Mouse (Mus musculus): ENCODE data around the gene Nod2. TPM values are rescaled to one million over a fixed set of nuclear protein-coding genes. Genes with fewer than 3 reads are reported as not detected.

Gene Nod2
- polyA plus RNA-seq, 1 experiment from 2014 or later: 0.04 TPM

- no peak overlapping the region for H3K4me3 ChIP-seq (ENCODE audit: low read depth, low read length)
- H3K36me3 ChIP-seq (ENCODE audit: control insufficient read depth, insufficient read depth, low read length): no peaks in the 10 kb centered on the region
- DNase-seq (ENCODE audit: low spot score, missing footprints) (no peak), ATAC-seq (ENCODE audit: low FRiP score) (no peak)
- H3K27ac ChIP-seq (ENCODE audit: low read depth, low read length): no peak overlapping the region
- H3K4me2 ChIP-seq: no peak overlapping the region
- WGBS: 78% methylated on average over 1 of the region's 1 CpGs
- no peak overlapping the region for H3K9ac ChIP-seq (ENCODE audit: low read length)
- peaks cover 6% of the 10 kb centered on the region for H3K4me1 ChIP-seq (ENCODE audit: control insufficient read depth, insufficient read depth, low read length)
- no peaks in the 10 kb centered on the region for H3K9me3 ChIP-seq (ENCODE audit: control insufficient read depth, low read length)
- H3K27me3 ChIP-seq (ENCODE audit: control insufficient read depth, insufficient read depth, low read length): no peaks in the 10 kb centered on the region
Measured at GRCm38 (mm10) chr8:88666435-88666834, 19.3 kb downstream of the Nod2 start.

GRCm38 (mm10) chr8:88668400-88669086, 21.4 kb downstream of the Nod2 start:
- WGBS: 56% methylated on average over 11 of the region's 14 CpGs
- Histone ChIP-seq H3K36me3 (ENCODE audit: control insufficient read depth, insufficient read depth, low read length) (no peaks in the 10 kb centered on the region), H3K4me1 (ENCODE audit: control insufficient read depth, insufficient read depth, low read length) (peaks cover 6% of the 10 kb centered on the region), H3K27ac (ENCODE audit: low read depth, low read length) (0 out of 2 replicates have a peak overlapping the region, but pooled peaks have one; percentile 20), H3K9me3 (ENCODE audit: control insufficient read depth, low read length) (no peaks in the 10 kb centered on the region), H3K4me2 (no peak overlapping the region), H3K9ac (ENCODE audit: low read length) (no peak overlapping the region), H3K27me3 (ENCODE audit: control insufficient read depth, insufficient read depth, low read length) (no peaks in the 10 kb centered on the region), H3K4me3 (ENCODE audit: low read depth, low read length) (no peak overlapping the region)
- peak; percentile 86 for DNase-seq (ENCODE audit: low spot score, missing footprints)
- no peak for ATAC-seq (ENCODE audit: low FRiP score)

- Histone ChIP-seq H3K27me3 (ENCODE audit: control insufficient read depth, insufficient read depth, low read length) (no peaks in the 10 kb centered on the region), H3K36me3 (ENCODE audit: control insufficient read depth, insufficient read depth, low read length) (no peaks in the 10 kb centered on the region), H3K9me3 (ENCODE audit: control insufficient read depth, low read length) (no peaks in the 10 kb centered on the region), H3K9ac (ENCODE audit: low read length) (no peak overlapping the region), H3K4me2 (no peak overlapping the region), H3K4me1 (ENCODE audit: control insufficient read depth, insufficient read depth, low read length) (peaks cover 6% of the 10 kb centered on the region), H3K27ac (ENCODE audit: low read depth, low read length) (no peak overlapping the region), H3K4me3 (ENCODE audit: low read depth, low read length) (no peak overlapping the region)
- 78% methylated on average over 6 of the region's 6 CpGs for WGBS
- peak; percentile 75 for DNase-seq (ENCODE audit: low spot score, missing footprints)
- ATAC-seq (ENCODE audit: low FRiP score): no peak
Measured at GRCm38 (mm10) chr8:88670782-88671181, 23.7 kb downstream of the Nod2 start.

- peaks cover 6% of the 10 kb centered on the region for H3K4me1 ChIP-seq (ENCODE audit: control insufficient read depth, insufficient read depth, low read length)
- no peak overlapping the region for H3K27ac ChIP-seq (ENCODE audit: low read depth, low read length)
- no peak overlapping the region for H3K4me3 ChIP-seq (ENCODE audit: low read depth, low read length)
- 92% methylated on average over 10 of the region's 10 CpGs for WGBS
- H3K36me3 ChIP-seq (ENCODE audit: control insufficient read depth, insufficient read depth, low read length): no peaks in the 10 kb centered on the region
- H3K9ac ChIP-seq (ENCODE audit: low read length): no peak overlapping the region
- no peak overlapping the region for H3K4me2 ChIP-seq
- ATAC-seq (ENCODE audit: low FRiP score): no peak
- no peaks in the 10 kb centered on the region for H3K27me3 ChIP-seq (ENCODE audit: control insufficient read depth, insufficient read depth, low read length)
- H3K9me3 ChIP-seq (ENCODE audit: control insufficient read depth, low read length): no peaks in the 10 kb centered on the region
- no peak for DNase-seq (ENCODE audit: low spot score, missing footprints)
Measured at GRCm38 (mm10) chr8:88671575-88671974, 24.5 kb downstream of the Nod2 start.

- ATAC-seq (ENCODE audit: low FRiP score) (no peak), DNase-seq (ENCODE audit: low spot score, missing footprints) (no peak)
- Histone ChIP-seq H3K9me3 (ENCODE audit: control insufficient read depth, low read length) (no peaks in the 10 kb centered on the region), H3K9ac (ENCODE audit: low read length) (no peak overlapping the region), H3K4me1 (ENCODE audit: control insufficient read depth, insufficient read depth, low read length) (peaks cover 2% of the 10 kb centered on the region), H3K27ac (ENCODE audit: low read depth, low read length) (no peak overlapping the region), H3K27me3 (ENCODE audit: control insufficient read depth, insufficient read depth, low read length) (no peaks in the 10 kb centered on the region), H3K4me3 (ENCODE audit: low read depth, low read length) (no peak overlapping the region), H3K4me2 (no peak overlapping the region), H3K36me3 (ENCODE audit: control insufficient read depth, insufficient read depth, low read length) (no peaks in the 10 kb centered on the region)
- 85% methylated on average over 5 of the region's 5 CpGs for WGBS
Measured at GRCm38 (mm10) chr8:88673859-88674258, 26.7 kb downstream of the Nod2 start.

GRCm38 (mm10) chr8:88675372-88676165, 28.5 kb downstream of the Nod2 start:
- H3K9ac ChIP-seq (ENCODE audit: low read length): no peak overlapping the region
- DNase-seq (ENCODE audit: low spot score, missing footprints) (no peak), ATAC-seq (ENCODE audit: low FRiP score) (no peak)
- no peaks in the 10 kb centered on the region for H3K9me3 ChIP-seq (ENCODE audit: control insufficient read depth, low read length)
- H3K4me1 ChIP-seq (ENCODE audit: control insufficient read depth, insufficient read depth, low read length): no peaks in the 10 kb centered on the region
- H3K36me3 ChIP-seq (ENCODE audit: control insufficient read depth, insufficient read depth, low read length): no peaks in the 10 kb centered on the region
- no peak overlapping the region for H3K27ac ChIP-seq (ENCODE audit: low read depth, low read length)
- whole genome bisulfite sequencing: 89% methylated on average over 12 of the region's 12 CpGs
- H3K27me3 ChIP-seq (ENCODE audit: control insufficient read depth, insufficient read depth, low read length): no peaks in the 10 kb centered on the region
- no peak overlapping the region for H3K4me2 ChIP-seq
- H3K4me3 ChIP-seq (ENCODE audit: low read depth, low read length): no peak overlapping the region

GRCm38 (mm10) chr8:88677071-88677470, 30.0 kb downstream of the Nod2 start:
- no peak for ATAC-seq (ENCODE audit: low FRiP score)
- WGBS: 87% methylated on average over 8 of the region's 8 CpGs
- Histone ChIP-seq H3K27ac (ENCODE audit: low read depth, low read length) (no peak overlapping the region), H3K4me3 (ENCODE audit: low read depth, low read length) (no peak overlapping the region), H3K4me1 (ENCODE audit: control insufficient read depth, insufficient read depth, low read length) (no peaks in the 10 kb centered on the region), H3K9me3 (ENCODE audit: control insufficient read depth, low read length) (no peaks in the 10 kb centered on the region), H3K27me3 (ENCODE audit: control insufficient read depth, insufficient read depth, low read length) (no peaks in the 10 kb centered on the region), H3K4me2 (no peak overlapping the region), H3K9ac (ENCODE audit: low read length) (no peak overlapping the region), H3K36me3 (ENCODE audit: control insufficient read depth, insufficient read depth, low read length) (no peaks in the 10 kb centered on the region)
- no peak for DNase-seq (ENCODE audit: low spot score, missing footprints)

GRCm38 (mm10) chr8:88680566-88680965, 33.5 kb downstream of the Nod2 start:
- Histone ChIP-seq H3K36me3 (ENCODE audit: control insufficient read depth, insufficient read depth, low read length) (no peaks in the 10 kb centered on the region), H3K27me3 (ENCODE audit: control insufficient read depth, insufficient read depth, low read length) (no peaks in the 10 kb centered on the region), H3K4me3 (ENCODE audit: low read depth, low read length) (no peak overlapping the region), H3K27ac (ENCODE audit: low read depth, low read length) (no peak overlapping the region), H3K4me2 (no peak overlapping the region), H3K9ac (ENCODE audit: low read length) (no peak overlapping the region), H3K4me1 (ENCODE audit: control insufficient read depth, insufficient read depth, low read length) (no peaks in the 10 kb centered on the region), H3K9me3 (ENCODE audit: control insufficient read depth, low read length) (no peaks in the 10 kb centered on the region)
- DNase-seq (ENCODE audit: low spot score, missing footprints) (no peak), ATAC-seq (ENCODE audit: low FRiP score) (no peak)
- WGBS: 93% methylated on average over 2 of the region's 2 CpGs

- Histone ChIP-seq H3K9me3 (ENCODE audit: control insufficient read depth, low read length) (no peaks in the 10 kb centered on the region), H3K4me2 (no peak overlapping the region), H3K36me3 (ENCODE audit: control insufficient read depth, insufficient read depth, low read length) (no peaks in the 10 kb centered on the region), H3K9ac (ENCODE audit: low read length) (no peak overlapping the region), H3K27me3 (ENCODE audit: control insufficient read depth, insufficient read depth, low read length) (no peaks in the 10 kb centered on the region), H3K4me3 (ENCODE audit: low read depth, low read length) (no peak overlapping the region), H3K4me1 (ENCODE audit: control insufficient read depth, insufficient read depth, low read length) (no peaks in the 10 kb centered on the region), H3K27ac (ENCODE audit: low read depth, low read length) (no peak overlapping the region)
- 92% methylated on average over 8 of the region's 8 CpGs for WGBS
- DNase-seq (ENCODE audit: low spot score, missing footprints): no peak
- no peak for ATAC-seq (ENCODE audit: low FRiP score)
Measured at GRCm38 (mm10) chr8:88681046-88681445, 33.9 kb downstream of the Nod2 start.
